Mouse (Mus musculus): ENCODE data around the gene Pacsin1. TPM values are rescaled to one million over a fixed set of nuclear protein-coding genes. Genes with fewer than 3 reads are reported as not detected.

Pacsin1 gene
- polyA plus RNA-seq, 1 experiment from 2014 or later: 1.9 TPM

- Histone ChIP-seq H3K4me2 (ENCODE audit: low read depth, low read length) (no peak overlapping the region), H3K9me3 (ENCODE audit: control insufficient read depth, low read length) (no peaks in the 10 kb centered on the region), H3K9ac (ENCODE audit: low read length) (no peak overlapping the region), H3K4me1 (replicated peaks; ENCODE audit: control insufficient read depth, insufficient read depth, low read length) (no peaks in the 10 kb centered on the region), H3K27me3 (ENCODE audit: control insufficient read depth, insufficient read depth, low read depth, low read length) (no peaks in the 10 kb centered on the region), H3K36me3 (ENCODE audit: control insufficient read depth, insufficient read depth, low read length) (no peaks in the 10 kb centered on the region), H3K27ac (ENCODE audit: low read length) (no peak overlapping the region), H3K4me3 (ENCODE audit: low read length) (no peak overlapping the region)
- no peak for ATAC-seq (ENCODE audit: low read depth)
- WGBS: 85% methylated on average over 6 of the region's 6 CpGs
Observed at GRCm38 (mm10) chr17:27740961-27741360, 85.7 kb downstream of the Pacsin1 start.

GRCm38 (mm10) chr17:27746446-27746845 lies 91.1 kb downstream of the Pacsin1 start:
- Histone ChIP-seq H3K4me3 (ENCODE audit: low read length) (no peak overlapping the region), H3K36me3 (ENCODE audit: control insufficient read depth, insufficient read depth, low read length) (no peaks in the 10 kb centered on the region), H3K4me2 (ENCODE audit: low read depth, low read length) (no peak overlapping the region), H3K4me1 (replicated peaks; ENCODE audit: control insufficient read depth, insufficient read depth, low read length) (no peaks in the 10 kb centered on the region), H3K27me3 (ENCODE audit: control insufficient read depth, insufficient read depth, low read depth, low read length) (no peaks in the 10 kb centered on the region), H3K9me3 (ENCODE audit: control insufficient read depth, low read length) (no peaks in the 10 kb centered on the region), H3K9ac (ENCODE audit: low read length) (no peak overlapping the region), H3K27ac (ENCODE audit: low read length) (no peak overlapping the region)
- WGBS: 42% methylated on average over 4 of the region's 4 CpGs
- ATAC-seq (ENCODE audit: low read depth): no peak

GRCm38 (mm10) chr17:27748123-27748522 lies 92.8 kb downstream of the Pacsin1 start:
- Histone ChIP-seq H3K9ac (ENCODE audit: low read length) (no peak overlapping the region), H3K27me3 (ENCODE audit: control insufficient read depth, insufficient read depth, low read depth, low read length) (no peaks in the 10 kb centered on the region), H3K4me3 (ENCODE audit: low read length) (no peak overlapping the region), H3K27ac (ENCODE audit: low read length) (no peak overlapping the region), H3K4me1 (replicated peaks; ENCODE audit: control insufficient read depth, insufficient read depth, low read length) (no peaks in the 10 kb centered on the region), H3K4me2 (ENCODE audit: low read depth, low read length) (no peak overlapping the region), H3K36me3 (ENCODE audit: control insufficient read depth, insufficient read depth, low read length) (peaks cover 4% of the 10 kb centered on the region; the same call in 1 of the 2 replicates), H3K9me3 (ENCODE audit: control insufficient read depth, low read length) (no peaks in the 10 kb centered on the region)
- 94% methylated on average over 2 of the region's 2 CpGs for WGBS
- no peak for ATAC-seq (ENCODE audit: low read depth)

- ATAC-seq (ENCODE audit: low read depth): no peak
- Histone ChIP-seq H3K4me3 (ENCODE audit: low read length) (no peak overlapping the region), H3K4me2 (ENCODE audit: low read depth, low read length) (no peak overlapping the region), H3K27ac (ENCODE audit: low read length) (no peak overlapping the region), H3K9me3 (ENCODE audit: control insufficient read depth, low read length) (no peaks in the 10 kb centered on the region), H3K9ac (ENCODE audit: low read length) (no peak overlapping the region), H3K4me1 (replicated peaks; ENCODE audit: control insufficient read depth, insufficient read depth, low read length) (no peaks in the 10 kb centered on the region), H3K36me3 (ENCODE audit: control insufficient read depth, insufficient read depth, low read length) (peaks cover 6% of the 10 kb centered on the region), H3K27me3 (ENCODE audit: control insufficient read depth, insufficient read depth, low read depth, low read length) (no peaks in the 10 kb centered on the region)
- 90% methylated on average over 6 of the region's 6 CpGs for WGBS
Observed at GRCm38 (mm10) chr17:27750451-27750942, 95.2 kb downstream of the Pacsin1 start.

- Histone ChIP-seq H3K27me3 (ENCODE audit: control insufficient read depth, insufficient read depth, low read depth, low read length) (no peaks in the 10 kb centered on the region), H3K4me2 (ENCODE audit: low read depth, low read length) (no peak overlapping the region), H3K4me3 (ENCODE audit: low read length) (no peak overlapping the region), H3K9ac (ENCODE audit: low read length) (no peak overlapping the region), H3K4me1 (replicated peaks; ENCODE audit: control insufficient read depth, insufficient read depth, low read length) (no peaks in the 10 kb centered on the region), H3K9me3 (ENCODE audit: control insufficient read depth, low read length) (no peaks in the 10 kb centered on the region), H3K36me3 (ENCODE audit: control insufficient read depth, insufficient read depth, low read length) (peaks cover 6% of the 10 kb centered on the region), H3K27ac (ENCODE audit: low read length) (no peak overlapping the region)
- ATAC-seq (ENCODE audit: low read depth): no peak
- 80% methylated on average over 8 of the region's 8 CpGs for WGBS
Observed at GRCm38 (mm10) chr17:27751314-27752202, 96.2 kb downstream of the Pacsin1 start.

GRCm38 (mm10) chr17:27760169-27760568 lies 104.9 kb downstream of the Pacsin1 start:
- ATAC-seq (ENCODE audit: low read depth): no peak
- 63% methylated on average over 6 of the region's 6 CpGs for WGBS
- Histone ChIP-seq H3K9me3 (ENCODE audit: control insufficient read depth, low read length) (peaks cover 2% of the 10 kb centered on the region; the same call in 1 of the 2 replicates), H3K4me1 (replicated peaks; ENCODE audit: control insufficient read depth, insufficient read depth, low read length) (no peaks in the 10 kb centered on the region; the same call in 1 of the 2 replicates), H3K4me2 (ENCODE audit: low read depth, low read length) (no peak overlapping the region), H3K27ac (ENCODE audit: low read length) (no peak overlapping the region), H3K9ac (ENCODE audit: low read length) (no peak overlapping the region), H3K4me3 (ENCODE audit: low read length) (no peak overlapping the region), H3K27me3 (ENCODE audit: control insufficient read depth, insufficient read depth, low read depth, low read length) (no peaks in the 10 kb centered on the region), H3K36me3 (ENCODE audit: control insufficient read depth, insufficient read depth, low read length) (peaks cover 12% of the 10 kb centered on the region)

Other genes starting within 250 kb of the Pacsin1 start
- gene Grm4, start 134.1 kb upstream of the Pacsin1 start, polyA plus RNA-seq (2015; fragmentation: Nextera tagmentation; extraction: Ambion mirVana): 0.13 and 0.24 TPM in 2 replicates
- 195 and 215 TPM in 2 replicates for gene Hmga1, start 99.0 kb upstream of the Pacsin1 start, polyA plus RNA-seq (2015; fragmentation: Nextera tagmentation; extraction: Ambion mirVana)
- gene AI413582, start 89.8 kb upstream of the Pacsin1 start, polyA plus RNA-seq (2015; fragmentation: Nextera tagmentation; extraction: Ambion mirVana): 17.6 and 19.1 TPM in 2 replicates
- 73.6 and 75.8 TPM in 2 replicates for gene Nudt3, start 32.0 kb upstream of the Pacsin1 start, polyA plus RNA-seq (2015; fragmentation: Nextera tagmentation; extraction: Ambion mirVana)
- not detected in 2 replicates for gene RPS10-NUDT3, start 20.3 kb upstream of the Pacsin1 start, polyA plus RNA-seq (2015; fragmentation: Nextera tagmentation; extraction: Ambion mirVana)
- 900 and 901 TPM in 2 replicates for gene Rps10, start 18.8 kb upstream of the Pacsin1 start, polyA plus RNA-seq (2015; fragmentation: Nextera tagmentation; extraction: Ambion mirVana)
- 2.4 and 2.6 TPM in 2 replicates for gene Spdef, start 73.4 kb downstream of the Pacsin1 start, polyA plus RNA-seq (2015; fragmentation: Nextera tagmentation; extraction: Ambion mirVana)
- gene D17Wsu92e, start 165.1 kb downstream of the Pacsin1 start, polyA plus RNA-seq (2015; fragmentation: Nextera tagmentation; extraction: Ambion mirVana): 14.6 and 16.9 TPM in 2 replicates
- gene Snrpc, start 182.6 kb downstream of the Pacsin1 start, polyA plus RNA-seq (2015; fragmentation: Nextera tagmentation; extraction: Ambion mirVana): 296 and 313 TPM in 2 replicates
- 3.7 and 4.6 TPM in 2 replicates for gene Uhrf1bp1, start 200.9 kb downstream of the Pacsin1 start, polyA plus RNA-seq (2015; fragmentation: Nextera tagmentation; extraction: Ambion mirVana)

All from lung, embryonic 16.5 days (tissue).